Mouse (Mus musculus): Measurements from ENCODE around the gene Egfem1.

GRCm38 (mm10) chr3:29168401-29168800, 86.6 kb downstream of the Egfem1 start:
- TF ChIP-seq CTCF (IDR thresholded peaks at IDR 0.05; ENCODE audit: insufficient read depth, low read length) (no peak), POLR2A (IDR thresholded peaks at IDR 0.05; ENCODE audit: borderline replicate concordance, extremely low read depth, low read depth, low read length) (no peak)

Measured in lung, adult 2 months (tissue).